Mouse (Mus musculus) heart, adult 2 months (tissue): Measurements from ENCODE around the gene Ihh.

Experiments
- CTCF ChIP-seq: fragments of 200-600 bp; IDR thresholded peaks from 2 replicates; pipeline ENCODE4 v1.8.1; 2022; ENCODE audit warnings: antibody characterized with exemption, mild to moderate bottlenecking, moderate library complexity
- EP300 ChIP-seq: fragments of 200-500 bp; IDR thresholded peaks from 2 replicates; pipeline ENCODE4 v1.6.1; 2011; ENCODE audit warnings: low read depth, low read length, control low read depth; ENCODE audit not compliant: insufficient read depth

DNA sequence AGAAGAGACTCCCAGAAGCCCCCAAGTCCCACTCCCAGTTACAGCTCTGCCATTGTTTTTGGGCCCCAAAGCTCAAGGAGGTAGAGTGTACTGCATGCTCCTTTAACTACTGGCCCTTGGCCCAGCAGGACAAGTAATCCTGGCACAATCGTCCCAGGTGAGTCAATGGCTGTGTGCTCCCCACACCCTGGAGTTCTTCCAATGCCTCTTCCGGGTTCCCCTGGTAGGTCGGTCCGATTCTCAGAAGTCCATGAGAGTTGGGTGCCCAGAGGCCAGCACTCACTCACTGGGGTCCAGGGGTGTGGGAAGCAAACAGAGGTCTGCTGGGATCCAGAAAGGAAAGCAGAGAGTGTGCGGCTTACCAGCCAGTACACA lies 11.4 kb upstream of the Ihh start:
- TF ChIP-seq CTCF (no peak), EP300 (no peak)
